Mouse (Mus musculus): ENCODE measurements around the gene Palb2.

DNA sequence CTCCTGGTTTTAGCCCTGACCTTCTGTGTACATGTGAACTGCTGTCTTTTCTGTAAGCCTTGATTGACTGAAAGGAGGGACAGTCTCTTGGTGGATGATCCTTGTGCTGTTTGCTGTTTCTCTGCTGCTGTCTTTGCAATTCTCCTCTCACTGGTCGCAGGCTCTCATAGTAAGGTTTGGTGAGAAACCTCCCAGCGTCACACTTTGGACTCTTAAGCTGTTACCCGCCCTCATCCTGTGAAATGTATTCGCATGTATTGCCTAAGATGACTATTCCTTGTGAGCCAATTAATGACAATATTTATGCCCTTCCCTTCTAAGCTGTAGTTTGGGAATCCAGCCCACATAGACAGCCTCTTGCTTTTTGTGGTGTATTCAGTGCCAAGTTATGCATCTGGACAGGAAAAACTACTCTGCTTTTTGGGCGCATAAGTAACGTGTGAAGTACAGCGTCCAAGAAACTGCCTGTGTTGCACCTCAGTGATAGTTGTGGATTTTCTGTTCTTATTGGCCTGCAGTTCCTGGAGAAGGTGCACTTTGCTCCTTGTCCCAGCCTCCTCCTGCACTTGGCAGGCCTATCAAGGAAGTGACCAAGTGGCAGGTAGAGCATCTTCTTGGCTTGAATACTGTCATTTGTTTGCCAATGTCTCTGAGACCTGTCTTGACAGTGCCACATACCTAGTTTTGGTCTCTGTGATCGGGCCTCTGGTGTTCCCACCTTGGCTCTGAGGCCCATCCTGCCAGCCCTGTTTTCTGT is 52.8 kb downstream of the Palb2 start:
- TF ChIP-seq CTCF (IDR thresholded peaks at IDR 0.05; ENCODE audit: extremely low read depth, insufficient read depth, low read length) (no peak), POLR2A (IDR thresholded peaks at IDR 0.05; ENCODE audit: extremely low read depth, insufficient read depth, low read length) (no peak)
